Mouse (Mus musculus) MEL (cell line): ENCODE results near the gene Gm30302. TPM values are rescaled to one million over a fixed set of nuclear protein-coding genes. Genes with fewer than 3 reads are reported as not detected.
A peak's percentile ranks its signal among the peaks of the same experiment; 100 is the strongest.

Experiments used
- DNase-seq: peaks from one replicate; pipeline ENCODE4 v3.0.0; 2011; ENCODE audit warnings: low read depth, low spot score
- H3K27ac ChIP-seq: 2 replicates; pipeline ENCODE4 v1.5.1; 2012; ENCODE audit warnings: low read depth, mild to moderate bottlenecking, control low read depth, low read length, moderate library complexity; ENCODE audit not compliant: control insufficient read depth
- H3K27me3 ChIP-seq, 2 experiments: fragments of 150-350 bp in 1 of 2; sonication (generic) in 1 of 2; 2 replicates each; pipeline ENCODE4 v1.6.1; 2012; ENCODE audit warnings: low read length in 2 of 2, mild to moderate bottlenecking in 2 of 2, improper control_type of control experiment in 1 of 2, moderate library complexity in 1 of 2; ENCODE audit not compliant: insufficient read depth in 2 of 2, control insufficient read depth in 1 of 2
- H3K36me3 ChIP-seq, 2 experiments: 2 replicates each; pipeline ENCODE4 v1.6.1; 2012 to 2014; ENCODE audit warnings: low read length in 2 of 2, improper control_type of control experiment in 1 of 2, inconsistent platforms in 1 of 2, mild to moderate bottlenecking in 1 of 2; ENCODE audit not compliant: insufficient read depth in 2 of 2, control insufficient read depth in 1 of 2
- H3K4me1 ChIP-seq, 2 experiments: fragments of 150-350 bp in 1 of 2; sonication (generic) in 1 of 2; 2 replicates each; pipeline ENCODE4 v1.6.1; 2012; ENCODE audit warnings: low read length in 2 of 2, improper control_type of control experiment in 1 of 2, mild to moderate bottlenecking in 1 of 2; ENCODE audit not compliant: insufficient read depth in 2 of 2, control insufficient read depth in 1 of 2
- H3K4me3 ChIP-seq, 2 experiments: fragments of 150-350 bp in 1 of 2; sonication (generic) in 1 of 2; 2 replicates each; pipeline ENCODE4 v1.5.1; 2012; ENCODE audit warnings: low read depth in 2 of 2, low read length in 2 of 2, mild to moderate bottlenecking in 2 of 2, moderate library complexity in 2 of 2, control low read depth in 1 of 2, improper control_type of control experiment in 1 of 2; ENCODE audit not compliant: control insufficient read depth in 1 of 2, insufficient read depth in 1 of 2
- H3K79me2 ChIP-seq: 2 replicates; pipeline ENCODE4 v1.6.1; 2012; ENCODE audit warnings: mild to moderate bottlenecking, low read length, moderate library complexity; ENCODE audit not compliant: control insufficient read depth, poor library complexity, insufficient read depth
- H3K9ac ChIP-seq: 2 replicates; pipeline ENCODE4 v1.6.1; 2012; ENCODE audit warnings: low read depth, mild to moderate bottlenecking, control low read depth, low read length, moderate library complexity; ENCODE audit not compliant: control insufficient read depth, poor library complexity, severe bottlenecking
- H3K9me3 ChIP-seq: fragments of 150-350 bp; sonication (generic); replicated peaks from 2 replicates; pipeline ENCODE4 v1.6.1; 2012; ENCODE audit warnings: mild to moderate bottlenecking, low read length, improper control_type of control experiment, moderate library complexity; ENCODE audit not compliant: insufficient read depth
- CHD1 ChIP-seq: IDR thresholded peaks from 2 replicates; pipeline ENCODE4 v1.6.1; 2012; ENCODE audit warnings: low read depth, mild to moderate bottlenecking, inconsistent platforms, low read length, improper control_type of control experiment
- CTCF ChIP-seq, 3 experiments: IDR thresholded peaks in 2 of 3; conservative IDR thresholded peaks in 1 of 3; 2 replicates each; pipeline ENCODE4 v1.5.1; 2011 to 2012; ENCODE audit warnings: low read length in 3 of 3, low read depth in 2 of 3, mild to moderate bottlenecking in 2 of 3, improper control_type of control experiment in 1 of 3, inconsistent platforms in 1 of 3, mixed read lengths in 1 of 3, moderate library complexity in 1 of 3; ENCODE audit not compliant: control insufficient read depth in 1 of 3, insufficient read depth in 1 of 3, poor library complexity in 1 of 3, severe bottlenecking in 1 of 3
- ELF1 ChIP-seq: IDR thresholded peaks from 2 replicates; pipeline ENCODE4 v1.6.1; 2014; ENCODE audit warnings: low read depth, mild to moderate bottlenecking, inconsistent platforms, low read length, improper control_type of control experiment, moderate library complexity
- ETS1 ChIP-seq: IDR thresholded peaks from 2 replicates; pipeline ENCODE4 v1.6.1; 2012; ENCODE audit warnings: low read depth, mild to moderate bottlenecking, inconsistent platforms, low read length, improper control_type of control experiment, moderate library complexity
- GABPA ChIP-seq: IDR thresholded peaks from 2 replicates; pipeline ENCODE4 v1.6.1; 2012; ENCODE audit warnings: low read depth, mild to moderate bottlenecking, inconsistent platforms, low read length, improper control_type of control experiment, moderate library complexity
- GATA1 ChIP-seq: IDR thresholded peaks from 2 replicates; pipeline ENCODE4 v1.6.1; 2011; ENCODE audit warnings: low read depth, low read length, improper control_type of control experiment
- HCFC1 ChIP-seq: IDR thresholded peaks from 2 replicates; pipeline ENCODE4 v1.6.1; 2012; ENCODE audit warnings: low read depth, mild to moderate bottlenecking, inconsistent platforms, low read length, improper control_type of control experiment, moderate library complexity
- MAZ ChIP-seq: IDR thresholded peaks from 2 replicates; pipeline ENCODE4 v1.6.1; 2012; ENCODE audit warnings: low read depth, mild to moderate bottlenecking, inconsistent platforms, low read length, improper control_type of control experiment
- MEF2A ChIP-seq: IDR thresholded peaks from 2 replicates; pipeline ENCODE4 v1.6.1; 2014; ENCODE audit warnings: low read depth, mild to moderate bottlenecking, inconsistent platforms, low read length, improper control_type of control experiment; ENCODE audit not compliant: poor library complexity, insufficient replicate concordance, severe bottlenecking; ENCODE audit errors: extremely low read depth
- MXI1 ChIP-seq: IDR thresholded peaks from 2 replicates; pipeline ENCODE4 v1.6.1; 2011; ENCODE audit warnings: mild to moderate bottlenecking, low read depth, low read length, improper control_type of control experiment
- MYB ChIP-seq: IDR thresholded peaks from 2 replicates; pipeline ENCODE4 v1.6.1; 2011; ENCODE audit warnings: mild to moderate bottlenecking, low read depth, low read length, improper control_type of control experiment
- NELFE ChIP-seq: IDR thresholded peaks from 2 replicates; pipeline ENCODE4 v1.6.1; 2011; ENCODE audit warnings: low read depth, low read length, improper control_type of control experiment
- POLR2A ChIP-seq, 2 experiments: IDR thresholded peaks; 2 replicates each; pipeline ENCODE4 v1.6.1; 2011 to 2012; ENCODE audit warnings: low read length in 2 of 2, mild to moderate bottlenecking in 2 of 2, control low read depth in 1 of 2, improper control_type of control experiment in 1 of 2, low read depth in 1 of 2, moderate library complexity in 1 of 2; ENCODE audit not compliant: control insufficient read depth in 1 of 2, insufficient read depth in 1 of 2, poor library complexity in 1 of 2
- POLR2AphosphoS5 ChIP-seq: IDR thresholded peaks from 2 replicates; pipeline ENCODE4 v1.6.1; 2012; ENCODE audit warnings: low read depth, borderline replicate concordance, mild to moderate bottlenecking, inconsistent platforms, low read length, moderate library complexity, mixed read lengths
- RAD21 ChIP-seq: IDR thresholded peaks from 2 replicates; pipeline ENCODE4 v1.6.1; 2011; ENCODE audit warnings: mild to moderate bottlenecking, low read depth, low read length, improper control_type of control experiment
- SIN3A ChIP-seq: IDR thresholded peaks from 2 replicates; pipeline ENCODE4 v1.6.1; 2012; ENCODE audit warnings: low read length, improper control_type of control experiment, inconsistent platforms
- SMC3 ChIP-seq: IDR thresholded peaks from 2 replicates; pipeline ENCODE4 v1.6.1; 2011; ENCODE audit warnings: low read depth, low read length, improper control_type of control experiment
- TAL1 ChIP-seq: IDR thresholded peaks from 2 replicates; pipeline ENCODE4 v1.6.1; 2012; ENCODE audit warnings: mild to moderate bottlenecking, inconsistent platforms, low read length, moderate library complexity, mixed read lengths
- TBP ChIP-seq: IDR thresholded peaks from 2 replicates; pipeline ENCODE4 v1.8.0; 2011; ENCODE audit warnings: low read depth, low read length, improper control_type of control experiment
- TCF12 ChIP-seq: IDR thresholded peaks from 2 replicates; pipeline ENCODE4 v1.6.1; 2014; ENCODE audit warnings: low read depth, mild to moderate bottlenecking, inconsistent platforms, low read length, improper control_type of control experiment, moderate library complexity
- UBTF ChIP-seq: IDR thresholded peaks from 2 replicates; pipeline ENCODE4 v1.6.1; 2012; ENCODE audit warnings: low read depth, mild to moderate bottlenecking, inconsistent platforms, low read length, improper control_type of control experiment, moderate library complexity, borderline replicate concordance; ENCODE audit not compliant: insufficient read depth
- USF2 ChIP-seq, 2 experiments: IDR thresholded peaks; 2 replicates each; pipeline ENCODE4 v1.6.1; 2011 to 2012; ENCODE audit warnings: improper control_type of control experiment in 2 of 2, low read length in 2 of 2, borderline replicate concordance in 1 of 2, inconsistent platforms in 1 of 2, low read depth in 1 of 2, mild to moderate bottlenecking in 1 of 2; ENCODE audit not compliant: insufficient read depth in 1 of 2
- ZC3H11A ChIP-seq: IDR thresholded peaks from 2 replicates; pipeline ENCODE4 v1.6.1; 2012; ENCODE audit warnings: low read depth, mild to moderate bottlenecking, inconsistent platforms, low read length, improper control_type of control experiment
- ZNF384 ChIP-seq: IDR thresholded peaks from 2 replicates; pipeline ENCODE4 v1.6.1; 2012; ENCODE audit warnings: low read depth, mild to moderate bottlenecking, inconsistent platforms, low read length, improper control_type of control experiment
- polyA plus RNA-seq, 2 experiments: library from polyadenylated mRNA; stranded (reverse) in 1 of 2; unstranded in 1 of 2; fragments of >175 nt in 1 of 2; fragments of >200 nt in 1 of 2; gene quantifications; 2 replicates each; pipeline versions ENCODE4 v1.2.1 to v1.2.4; 2012; ENCODE audit warnings: low replicate concordance in 2 of 2, low read depth in 1 of 2; ENCODE audit not compliant: insufficient read length in 2 of 2, insufficient read depth in 1 of 2, missing spikeins in 1 of 2
- total RNA-seq: library from RNA; depleted of rRNA; stranded (reverse); fragments of 300-350 nt; gene quantifications from 2 replicates; pipeline ENCODE4 v1.2.3, GENCODE M21; 2012

The Gm30302 gene
- total and polyA plus RNA-seq, 3 experiments = 0.19 TPM; not detected in 2

GRCm38 (mm10) chr13:49757966-49758365 lies 40.8 kb downstream of the Gm30302 start:
- Histone ChIP-seq H3K27me3 (no peaks in the 10 kb centered on the region), H3K79me2 (no peaks in the 10 kb centered on the region), H3K4me3 (no peak overlapping the region), H3K9ac (no peak overlapping the region), H3K27ac (peak overlapping the region; percentile 30; the same call in 1 of the 2 replicates), H3K9me3 (no peaks in the 10 kb centered on the region), H3K4me1 (peaks cover 2 to 12% of the 10 kb centered on the region in 2 experiments), H3K36me3 (peaks cover 0 to 5% of the 10 kb centered on the region in 2 experiments; a peak in 2 of 4 replicates)
- DNase-seq = peak; percentile 51
- TF ChIP-seq MXI1 (no peak), TBP (no peak), MAZ (no peak), CTCF (IDR thresholded peaks at IDR 0.05 in 2 of 3, conservative IDR thresholded peaks at IDR 0.05 in 1 of 3; ENCODE audit: control insufficient read depth in 1 of 3, insufficient read depth in 1 of 3, low read depth in 2 of 3, low read length in 3 of 3, poor library complexity in 1 of 3, severe bottlenecking in 1 of 3) (no peak), MEF2A (no peak), NELFE (no peak), POLR2A (IDR thresholded peaks at IDR 0.05; ENCODE audit: control insufficient read depth in 1 of 2, insufficient read depth in 1 of 2, low read depth in 1 of 2, low read length in 2 of 2, poor library complexity in 1 of 2) (no peak), ZC3H11A (no peak), USF2 (IDR thresholded peaks at IDR 0.05; ENCODE audit: borderline replicate concordance in 1 of 2, insufficient read depth in 1 of 2, low read depth in 1 of 2, low read length in 2 of 2) (no peak), MYB (no peak), TCF12 (no peak), GABPA (no peak), POLR2AphosphoS5 (no peak), GATA1 (no peak), ELF1 (no peak), UBTF (no peak), HCFC1 (no peak), RAD21 (no peak)

GRCm38 (mm10) chr13:49756591-49756990 lies 42.2 kb downstream of the Gm30302 start:
- H3K9ac ChIP-seq = no peak overlapping the region

More at GRCm38 (mm10) chr13:49756591-49756990, 42.2 kb downstream of the Gm30302 start:
- Histone ChIP-seq H3K27ac (no peak overlapping the region), H3K79me2 (no peaks in the 10 kb centered on the region), H3K27me3 (no peaks in the 10 kb centered on the region), H3K4me1 (peaks cover 2 to 12% of the 10 kb centered on the region in 2 experiments), H3K4me3 (no peak overlapping the region), H3K36me3 (peaks cover 0 to 5% of the 10 kb centered on the region in 2 experiments; a peak in 2 of 4 replicates), H3K9me3 (no peaks in the 10 kb centered on the region)
- TF ChIP-seq MXI1 = no peak
- no peak for TF ChIP-seq POLR2A (IDR thresholded peaks at IDR 0.05; ENCODE audit: control insufficient read depth in 1 of 2, insufficient read depth in 1 of 2, low read depth in 1 of 2, low read length in 2 of 2, poor library complexity in 1 of 2)
- TF ChIP-seq TBP = no peak
- no peak for TF ChIP-seq ZNF384
- TF ChIP-seq CHD1 = no peak
- TF ChIP-seq MEF2A = no peak
- no peak for TF ChIP-seq TAL1
- TF ChIP-seq USF2 (IDR thresholded peaks at IDR 0.05; ENCODE audit: borderline replicate concordance in 1 of 2, insufficient read depth in 1 of 2, low read depth in 1 of 2, low read length in 2 of 2) = no peak
- no peak for TF ChIP-seq SIN3A
- TF ChIP-seq ETS1 = no peak
- no peak for TF ChIP-seq SMC3
- no peak for DNase-seq
